Mouse (Mus musculus) embryonic fibroblast, embryonic 13.5 days (primary cell): ENCODE results near the gene Cdh13.

Source experiments
- CTCF ChIP-seq: IDR thresholded peaks from 2 replicates; pipeline ENCODE4 v1.5.1; 2011; ENCODE audit warnings: mild to moderate bottlenecking, control low read depth, low read length, moderate library complexity, borderline replicate concordance; ENCODE audit not compliant: insufficient read depth
- POLR2A ChIP-seq: IDR thresholded peaks from 2 replicates; pipeline ENCODE4 v1.6.1; 2011; ENCODE audit warnings: low read depth, mild to moderate bottlenecking, control low read depth, low read length, moderate library complexity

DNA sequence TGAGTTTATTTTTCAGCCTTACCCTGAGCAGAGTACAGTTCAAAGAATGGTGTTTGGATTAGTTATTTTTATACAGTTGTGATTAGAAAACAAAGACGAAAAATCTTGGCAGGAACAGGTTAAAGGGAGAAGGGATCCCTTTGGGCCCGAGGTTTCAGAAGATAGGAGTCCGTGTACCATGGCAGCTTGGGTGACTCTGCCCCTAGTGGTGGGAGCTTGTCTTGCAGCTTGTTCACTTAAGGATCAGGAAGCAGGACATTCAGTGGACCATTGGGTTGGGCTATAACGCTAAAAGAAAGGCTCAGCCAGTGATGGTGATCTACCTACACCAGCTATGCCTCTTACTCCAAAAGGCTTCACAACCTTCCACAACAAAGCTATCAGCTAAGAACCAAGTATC is 8.8 kb upstream of the Cdh13 start:
- TF ChIP-seq CTCF (peak; percentile 89; the same call in 1 of the 2 replicates), POLR2A (no peak)
